15 mouse cellular contexts compared by ENCODE assay signal in the genomic region with DNA sequence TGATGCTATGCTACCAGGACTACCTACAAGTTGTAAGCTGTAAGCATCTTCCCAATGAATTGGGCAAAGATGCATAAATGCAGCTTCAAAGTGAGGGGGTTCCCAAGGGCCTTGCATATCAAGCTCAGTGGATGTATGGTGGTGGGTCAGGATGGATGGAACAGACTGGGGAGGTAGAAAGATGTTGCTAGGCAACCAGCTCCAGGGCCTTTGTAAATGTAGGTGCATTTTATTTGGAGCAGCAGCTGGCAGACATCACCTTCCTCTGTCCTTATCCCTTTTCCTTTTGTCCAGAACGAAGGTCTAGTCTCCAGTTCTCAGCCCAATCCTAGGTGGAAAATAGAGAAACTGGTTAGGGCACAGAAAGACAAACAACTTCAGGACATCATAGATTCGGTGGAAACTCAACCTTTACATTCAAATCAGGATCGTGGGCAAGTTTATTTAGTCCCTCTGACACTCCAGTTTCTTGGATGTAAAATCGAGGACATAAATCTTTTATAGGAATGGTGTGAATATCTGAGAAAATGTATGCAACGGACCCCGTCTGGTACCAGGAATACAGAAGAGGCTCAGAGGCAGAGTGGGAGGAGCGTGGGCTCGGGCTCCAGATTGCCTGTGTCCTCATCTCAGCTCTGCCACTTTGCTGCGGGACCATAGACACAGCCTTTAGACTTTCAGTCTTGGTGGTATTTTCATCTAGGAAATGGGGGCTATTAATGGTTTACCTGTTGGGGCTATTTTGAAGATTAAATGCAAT. TPM values are rescaled to one million over a fixed set of nuclear protein-coding genes. Genes with fewer than 3 reads are reported as not detected.
DNase-seq lines count a peak whose midpoint lies in the region; ATAC-seq and TF ChIP-seq lines count a peak whose summit lies in the region.
"Had no signal": no experiment of that assay in that cellular context is flagged by ENCODE, and none has a peak within 500 bp of the region (broad histone marks: within the 10 kb centered on the region; RNA-seq: fewer than 3 reads in every experiment).

No protein-coding gene starts in this region.

- no peak overlapping the region for H3K4me3 ChIP-seq in neural tube, embryonic 12.5 days
- no peak overlapping the region for H3K4me3 ChIP-seq in midbrain, postnatal 0 days (ENCODE audit: low read depth, low read length)
- H3K4me3 ChIP-seq: embryonic facial prominence, embryonic 13.5 days; heart, embryonic 15.5 days had no signal

- no peak for TF ChIP-seq CTCF in midbrain, postnatal 0 days (IDR thresholded peaks at IDR 0.05)

- no peak overlapping the region for H3K4me2 ChIP-seq in neural tube, embryonic 12.5 days (replicated peaks)
- no peak overlapping the region for H3K4me2 ChIP-seq in midbrain, postnatal 0 days (ENCODE audit: low read depth, low read length, poor library complexity, severe bottlenecking)
- H3K4me2 ChIP-seq: embryonic facial prominence, embryonic 13.5 days; heart, embryonic 15.5 days had no signal

- no peaks in the 10 kb centered on the region for H3K27me3 ChIP-seq in neural tube, embryonic 12.5 days (replicated peaks)
- H3K27me3 ChIP-seq in midbrain, postnatal 0 days (ENCODE audit: insufficient read depth, low read length): no peaks in the 10 kb centered on the region
- H3K27me3 ChIP-seq: embryonic facial prominence, embryonic 13.5 days; heart, embryonic 15.5 days had no signal

- ATAC-seq in neural tube, embryonic 12.5 days (ENCODE audit: low FRiP score, low read depth): 0 out of 2 replicates have a peak, but pooled peaks have one; percentile 41
- ATAC-seq in midbrain, postnatal 0 days (ENCODE audit: low FRiP score): peak; percentile 71
- ATAC-seq in CD4-positive, CD25-positive, alpha-beta regulatory T cell, adult 4 months: no peak
- ATAC-seq: forebrain, embryonic 14.5 days; lung, postnatal 0 days had no signal

- no peak overlapping the region for H3K9ac ChIP-seq in neural tube, embryonic 12.5 days
- no peak overlapping the region for H3K9ac ChIP-seq in midbrain, postnatal 0 days (replicated peaks; ENCODE audit: low read length, poor library complexity, severe bottlenecking)
- H3K9ac ChIP-seq: embryonic facial prominence, embryonic 13.5 days; heart, embryonic 15.5 days had no signal

- 76% methylated on average over 9 of the region's 9 CpGs for WGBS in neural tube, embryonic 12.5 days
- 65% methylated on average over 9 of the region's 9 CpGs for WGBS in midbrain, postnatal 0 days

- no peaks in the 10 kb centered on the region for H3K36me3 ChIP-seq in neural tube, embryonic 12.5 days
- H3K36me3 ChIP-seq in midbrain, postnatal 0 days (ENCODE audit: insufficient read depth, low read length): no peaks in the 10 kb centered on the region
- H3K36me3 ChIP-seq: embryonic facial prominence, embryonic 13.5 days; heart, embryonic 15.5 days had no signal

- H3K4me1 ChIP-seq in neural tube, embryonic 12.5 days: no peaks in the 10 kb centered on the region
- peaks cover 10% of the 10 kb centered on the region; the same call in 1 of the 2 replicates for H3K4me1 ChIP-seq in midbrain, postnatal 0 days (ENCODE audit: insufficient read depth, low read length)
- H3K4me1 ChIP-seq: embryonic facial prominence, embryonic 13.5 days; heart, embryonic 15.5 days had no signal

- DNase-seq in neural tube, embryonic 10.5 days (ENCODE audit: extremely low spot score, low spot score): no peak
- peak; percentile 62 to 82 for DNase-seq in left cerebral cortex, adult 18-20 months (ENCODE audit: low spot score in 2 of 2)
- peak; percentile 41 for DNase-seq in midbrain, postnatal 0 days (ENCODE audit: low spot score)
- DNase-seq in B cell, adult 2 months: no peak
- DNase-seq in kidney, postnatal 36 days: no peak
- DNase-seq: cerebellum, adult 9-11 months; gastrocnemius, postnatal 36 days; kidney, adult 11 months; liver had no signal

- no peak overlapping the region for H3K27ac ChIP-seq in neural tube, embryonic 12.5 days
- H3K27ac ChIP-seq in midbrain, postnatal 0 days (ENCODE audit: low read depth, low read length): peak overlapping the region; percentile 64; the same call in 1 of the 2 replicates
- H3K27ac ChIP-seq: embryonic facial prominence, embryonic 13.5 days; heart, embryonic 15.5 days had no signal

- no peaks in the 10 kb centered on the region for H3K9me3 ChIP-seq in neural tube, embryonic 12.5 days
- no peaks in the 10 kb centered on the region for H3K9me3 ChIP-seq in midbrain, postnatal 0 days (ENCODE audit: low read length)
- H3K9me3 ChIP-seq: embryonic facial prominence, embryonic 13.5 days; heart, embryonic 15.5 days had no signal

RNA-seq across cellular contexts. Expression of gene Atp1a1, which starts 29.8 kb away (rescaled TPM):
- polyA plus RNA-seq in neural tube, embryonic 12.5 days (2016; fragmentation: Nextera tagmentation; extraction: Ambion mirVana): 61.1 and 68.3 TPM in 2 replicates
- total RNA-seq in left cerebral cortex, adult 18-20 months (2021): 1,000 to 10,000 TPM; 1,009 to 1,025 TPM
- 211 and 235 TPM in 2 replicates for total RNA-seq in midbrain, postnatal 0 days (2014; rRNA removed)
- polyA plus RNA-seq in midbrain, postnatal 0 days (2015; fragmentation: Nextera tagmentation; extraction: Ambion mirVana): 54.7 and 56.7 TPM in 2 replicates
- polyA plus RNA-seq in CD4-positive, CD25-positive, alpha-beta regulatory T cell, adult 4 months (2017; shearing (Covaris generic)): 1 to 10 TPM; 8.7 to 9.2 TPM

Comparison
In these comparisons a context has a peak if more than half of its experiments do, and no peak if none do; other contexts are left out.
1. DNase-seq: peak in left cerebral cortex, adult 18-20 months (2 of 2) and midbrain, postnatal 0 days (single experiment); none in neural tube, embryonic 10.5 days (single experiment), B cell, adult 2 months (0 of 2) and kidney, postnatal 36 days (0 of 2).